Mouse (Mus musculus) forebrain, embryonic 12.5 days (tissue): ENCODE results near the gene Kcnd1. TPM values are rescaled to one million over a fixed set of nuclear protein-coding genes. Genes with fewer than 3 reads are reported as not detected.

Source experiments
- ATAC-seq: fragments of 200-750 bp; cut with Nextera tagmentation; 2 replicates; pipeline ENCODE4 v1.8.0; 2017; ENCODE audit warnings: moderate TSS enrichment; ENCODE audit not compliant: low FRiP score
- H3K27ac ChIP-seq: fragments of 300-500 bp; sonication (generic); 2 replicates; pipeline ENCODE4 v1.5.1; 2016; ENCODE audit warnings: mild to moderate bottlenecking
- H3K27me3 ChIP-seq: fragments of 300-500 bp; sonication (generic); 2 replicates; pipeline ENCODE4 v1.6.1; 2016; ENCODE audit warnings: mild to moderate bottlenecking
- H3K36me3 ChIP-seq: fragments of 300-500 bp; sonication (generic); replicated peaks from 2 replicates; pipeline ENCODE4 v1.6.1; 2016; ENCODE audit warnings: mild to moderate bottlenecking
- H3K4me1 ChIP-seq: fragments of 300-500 bp; sonication (generic); 2 replicates; pipeline ENCODE4 v1.6.1; 2016
- H3K4me2 ChIP-seq: fragments of 300-500 bp; sonication (generic); 2 replicates; pipeline ENCODE4 v1.6.1; 2016; ENCODE audit warnings: mild to moderate bottlenecking, moderate library complexity
- H3K4me3 ChIP-seq: fragments of 300-500 bp; sonication (generic); replicated peaks from 2 replicates; pipeline ENCODE4 v1.5.1; 2016; ENCODE audit warnings: mild to moderate bottlenecking
- H3K9ac ChIP-seq: fragments of 300-500 bp; sonication (generic); 2 replicates; pipeline ENCODE4 v1.6.1; 2016; ENCODE audit warnings: mild to moderate bottlenecking
- H3K9me3 ChIP-seq: fragments of 300-500 bp; sonication (generic); 2 replicates; pipeline ENCODE4 v1.6.1; 2016
- WGBS: fragments of 180-500 bp; shearing (Covaris S2); methylation state at CpG from one replicate; pipeline ENCODE4 v1.1.7; 2016; 5-methylcytosine and 5-hydroxymethylcytosine counted together
- polyA plus RNA-seq: library from polyadenylated mRNA; unstranded; fragments of >200 nt; fragmentation: Nextera tagmentation; extraction: Ambion mirVana; gene quantifications from 2 replicates; pipeline ENCODE4 v1.2.1, GENCODE M21; 2016

The Kcnd1 gene
- polyA plus RNA-seq: 0.95 and 1.5 TPM in 2 replicates

DNA sequence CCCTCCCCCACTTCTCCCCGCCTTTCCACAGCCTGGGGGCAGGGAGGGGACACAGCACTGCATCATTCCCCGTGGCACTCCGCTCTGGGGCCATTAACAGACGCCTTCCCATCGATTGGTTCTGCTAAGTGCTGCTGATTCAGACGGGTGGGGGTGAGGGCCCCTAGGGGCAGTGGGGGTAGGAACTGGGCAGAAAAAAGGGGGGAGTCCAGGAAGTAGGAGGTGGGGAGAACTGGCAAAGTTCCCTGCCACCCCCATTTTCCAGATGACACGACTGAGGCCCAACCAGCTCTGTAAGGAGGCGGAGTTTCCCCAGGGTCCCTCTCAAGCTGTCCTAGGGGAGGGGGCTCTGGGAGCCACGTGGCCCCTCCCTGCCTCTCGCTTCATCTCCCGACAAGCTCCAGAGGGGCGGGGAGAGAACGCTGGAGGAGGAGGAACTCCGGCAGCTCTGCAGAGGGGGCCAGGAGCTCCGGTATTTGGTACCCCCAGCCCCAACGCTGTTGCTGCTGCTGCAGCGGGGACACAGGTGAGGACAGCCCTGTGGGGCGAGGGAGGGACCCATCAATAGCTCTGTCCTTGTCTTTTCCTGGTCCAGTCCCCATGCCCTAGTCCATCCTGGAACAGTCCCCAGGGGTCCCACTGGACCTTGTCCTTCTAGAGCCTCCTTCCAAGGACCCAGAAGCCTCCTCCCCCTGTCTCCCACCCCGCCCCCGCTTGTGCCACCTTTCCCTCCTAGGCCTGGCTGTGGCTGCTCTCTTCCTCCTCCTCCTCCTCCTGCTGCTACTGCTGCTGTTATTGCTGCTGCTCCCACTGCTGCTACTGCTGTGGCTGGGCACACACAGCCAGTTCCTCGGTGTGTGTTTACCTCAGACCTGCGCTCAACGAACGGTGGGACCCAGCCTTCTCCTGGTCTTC is at the start of gene Kcnd1:
TSS of gene Kcnd1 (plus strand) at position 425 of the 915 bp plus-strand sequence.
- Histone ChIP-seq H3K9ac (peak within 1 kb of the TSS; percentile 36), H3K27me3 (no peaks in the 10 kb centered on the region), H3K9me3 (no peaks in the 10 kb centered on the region), H3K27ac (no peak within 1 kb of the TSS), H3K4me2 (peak within 1 kb of the TSS; percentile 53), H3K4me1 (no peaks in the 10 kb centered on the region; the same call in 1 of the 2 replicates), H3K4me3 (peak within 1 kb of the TSS; percentile 30), H3K36me3 (peaks cover 18% of the 10 kb centered on the region)
- WGBS: 20% methylated on average over 24 of the region's 24 CpGs
- ATAC-seq: peak; percentile 63; the same call in 1 of the 2 replicates

GRCm38 (mm10) chrX:7772766-7773165 is 49.3 kb upstream of the Kcnd1 start:
- Histone ChIP-seq H3K4me3 (no peak overlapping the region), H3K9ac (no peak overlapping the region), H3K4me2 (no peak overlapping the region), H3K27ac (no peak overlapping the region), H3K4me1 (no peaks in the 10 kb centered on the region), H3K9me3 (no peaks in the 10 kb centered on the region), H3K27me3 (no peaks in the 10 kb centered on the region), H3K36me3 (peaks cover 18% of the 10 kb centered on the region)
- 49% methylated on average over 2 of the region's 2 CpGs for WGBS
- ATAC-seq: no peak

GRCm38 (mm10) chrX:7775501-7776205 is 46.4 kb upstream of the Kcnd1 start:
- H3K9me3 ChIP-seq: no peaks in the 10 kb centered on the region
- no peak overlapping the region for H3K4me3 ChIP-seq
- H3K4me2 ChIP-seq: no peak overlapping the region
- 72% methylated on average over 9 of the region's 9 CpGs for WGBS
- H3K4me1 ChIP-seq: no peaks in the 10 kb centered on the region
- peaks cover 3% of the 10 kb centered on the region for H3K36me3 ChIP-seq
- H3K9ac ChIP-seq: no peak overlapping the region
- no peaks in the 10 kb centered on the region for H3K27me3 ChIP-seq
- ATAC-seq: no peak
- H3K27ac ChIP-seq: no peak overlapping the region

DNA sequence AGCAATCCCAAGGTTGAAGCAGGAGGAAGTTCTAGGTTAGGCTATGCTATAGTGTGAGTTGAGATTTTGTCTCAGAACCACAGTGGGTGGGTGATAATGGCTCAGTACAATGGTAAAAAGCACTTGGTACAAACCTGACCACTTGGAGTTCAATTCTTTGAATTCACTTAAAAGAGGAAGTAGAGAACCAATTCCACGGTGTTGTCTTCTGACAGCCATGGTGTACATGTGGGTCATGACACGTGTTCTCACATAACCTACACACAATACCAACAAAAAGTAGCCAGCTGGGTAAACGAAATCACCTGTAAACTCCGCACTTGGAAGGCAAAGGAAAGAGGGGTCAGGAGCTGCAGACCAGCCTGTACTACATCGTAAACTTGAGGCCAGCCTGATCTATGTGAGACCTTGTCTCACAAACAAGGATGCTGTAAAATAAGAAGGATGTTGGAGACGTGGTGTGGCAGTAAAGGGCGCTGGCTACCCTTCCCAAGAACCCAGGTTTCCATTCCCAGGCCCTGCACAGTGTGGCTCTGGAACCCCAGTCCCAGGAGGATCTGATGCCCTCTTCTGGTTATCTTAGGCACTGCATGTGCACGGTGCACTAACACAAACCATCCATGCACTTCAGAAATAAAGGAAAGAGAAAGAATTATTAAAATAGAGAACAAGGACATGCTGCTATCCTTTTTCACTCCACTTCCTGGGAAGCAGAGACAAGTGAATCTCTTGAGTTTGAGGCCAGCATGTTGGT is 45.6 kb upstream of the Kcnd1 start:
- peak; percentile 64; the same call in 1 of the 2 replicates for ATAC-seq

GRCm38 (mm10) chrX:7778450-7779244 is 43.4 kb upstream of the Kcnd1 start:
- WGBS: 75% methylated on average over 7 of the region's 7 CpGs
- no peak overlapping the region for H3K9ac ChIP-seq
- H3K36me3 ChIP-seq: no peaks in the 10 kb centered on the region; the same call in none of the 2 replicates
- no peaks in the 10 kb centered on the region for H3K4me1 ChIP-seq
- no peak overlapping the region for H3K4me2 ChIP-seq
- H3K27me3 ChIP-seq: no peaks in the 10 kb centered on the region
- H3K4me3 ChIP-seq: no peak overlapping the region
- no peak for ATAC-seq
- H3K27ac ChIP-seq: no peak overlapping the region
- H3K9me3 ChIP-seq: no peaks in the 10 kb centered on the region

More for the DNA sequence above, 45.6 kb upstream of the Kcnd1 start:
- H3K9ac ChIP-seq: no peak overlapping the region
- H3K4me2 ChIP-seq: no peak overlapping the region
- no peak overlapping the region for H3K27ac ChIP-seq
- no peaks in the 10 kb centered on the region; the same call in none of the 2 replicates for H3K36me3 ChIP-seq
- H3K4me1 ChIP-seq: no peaks in the 10 kb centered on the region
- no peak overlapping the region for H3K4me3 ChIP-seq
- no peaks in the 10 kb centered on the region for H3K9me3 ChIP-seq
- no peaks in the 10 kb centered on the region for H3K27me3 ChIP-seq
- 49% methylated on average over 8 of the region's 8 CpGs for WGBS

GRCm38 (mm10) chrX:7779294-7779693 is 42.8 kb upstream of the Kcnd1 start:
- Histone ChIP-seq H3K4me3 (no peak overlapping the region), H3K36me3 (no peaks in the 10 kb centered on the region; the same call in none of the 2 replicates), H3K27ac (no peak overlapping the region), H3K9ac (no peak overlapping the region), H3K27me3 (no peaks in the 10 kb centered on the region), H3K4me2 (no peak overlapping the region), H3K4me1 (no peaks in the 10 kb centered on the region), H3K9me3 (no peaks in the 10 kb centered on the region)
- ATAC-seq: no peak
- 20% methylated on average over 3 of the region's 3 CpGs for WGBS

GRCm38 (mm10) chrX:7782603-7783092 is 39.4 kb upstream of the Kcnd1 start:
- no peak for ATAC-seq
- Histone ChIP-seq H3K4me1 (no peaks in the 10 kb centered on the region), H3K9ac (no peak overlapping the region), H3K4me3 (no peak overlapping the region), H3K36me3 (no peaks in the 10 kb centered on the region), H3K27ac (no peak overlapping the region), H3K27me3 (no peaks in the 10 kb centered on the region), H3K9me3 (no peaks in the 10 kb centered on the region), H3K4me2 (no peak overlapping the region)
- 80% methylated on average over 4 of the region's 4 CpGs for WGBS

GRCm38 (mm10) chrX:7789542-7790136 is 32.5 kb upstream of the Kcnd1 start, which contains the start of gene Gripap1:
Gene Gripap1 (plus strand): TSS chrX:7789765.
- ATAC-seq: peak; percentile 91
- peak within 1 kb of the TSS; percentile 53 for H3K4me3 ChIP-seq
- H3K4me2 ChIP-seq: peak within 1 kb of the TSS; percentile 59
- H3K27ac ChIP-seq: no peak within 1 kb of the TSS
- H3K4me1 ChIP-seq: no peaks in the 10 kb centered on the region
- H3K9ac ChIP-seq: peak within 1 kb of the TSS; percentile 59
- 18% methylated on average over 24 of the region's 24 CpGs for WGBS
- no peaks in the 10 kb centered on the region for H3K9me3 ChIP-seq
- H3K36me3 ChIP-seq: no peaks in the 10 kb centered on the region
- H3K27me3 ChIP-seq: no peaks in the 10 kb centered on the region

DNA sequence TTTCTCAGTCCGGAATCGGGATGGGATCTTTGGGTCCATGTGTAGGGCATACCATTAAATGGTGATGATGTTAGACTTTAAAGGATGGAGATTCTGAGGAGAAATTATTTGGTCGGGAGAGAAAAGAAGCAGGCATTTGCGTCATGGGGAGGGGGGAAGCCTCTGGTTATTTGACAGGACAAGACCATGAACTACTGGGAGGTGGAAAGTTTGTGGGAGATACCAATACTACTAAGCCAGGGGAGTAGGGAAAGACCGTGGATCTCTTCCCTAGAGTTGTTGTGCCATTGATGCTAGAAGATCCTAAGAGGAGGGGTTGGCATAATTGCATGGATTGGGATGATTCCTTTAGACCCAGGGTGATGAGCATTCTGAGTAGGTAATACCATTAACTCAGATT is 31.8 kb upstream of the Kcnd1 start:
- peak overlapping the region; percentile 53 for H3K4me3 ChIP-seq
- WGBS: 18% methylated on average over 5 of the region's 5 CpGs
- H3K9me3 ChIP-seq: no peaks in the 10 kb centered on the region
- no peaks in the 10 kb centered on the region for H3K27me3 ChIP-seq
- H3K9ac ChIP-seq: peak overlapping the region; percentile 59
- H3K4me2 ChIP-seq: peak overlapping the region; percentile 59
- no peak overlapping the region for H3K27ac ChIP-seq
- H3K4me1 ChIP-seq: no peaks in the 10 kb centered on the region
- 0 out of 2 replicates have a peak, but pooled peaks have one; percentile 11 for ATAC-seq
- no peaks in the 10 kb centered on the region; the same call in 1 of the 2 replicates for H3K36me3 ChIP-seq

GRCm38 (mm10) chrX:7793361-7793760 is 28.7 kb upstream of the Kcnd1 start:
- H3K9ac ChIP-seq: no peak overlapping the region
- H3K4me3 ChIP-seq: no peak overlapping the region
- no peaks in the 10 kb centered on the region for H3K9me3 ChIP-seq
- WGBS: 51% methylated on average over 3 of the region's 3 CpGs
- H3K27ac ChIP-seq: no peak overlapping the region
- no peaks in the 10 kb centered on the region for H3K27me3 ChIP-seq
- ATAC-seq: no peak
- no peaks in the 10 kb centered on the region for H3K4me1 ChIP-seq
- H3K36me3 ChIP-seq: no peaks in the 10 kb centered on the region; the same call in 1 of the 2 replicates
- H3K4me2 ChIP-seq: no peak overlapping the region

DNA sequence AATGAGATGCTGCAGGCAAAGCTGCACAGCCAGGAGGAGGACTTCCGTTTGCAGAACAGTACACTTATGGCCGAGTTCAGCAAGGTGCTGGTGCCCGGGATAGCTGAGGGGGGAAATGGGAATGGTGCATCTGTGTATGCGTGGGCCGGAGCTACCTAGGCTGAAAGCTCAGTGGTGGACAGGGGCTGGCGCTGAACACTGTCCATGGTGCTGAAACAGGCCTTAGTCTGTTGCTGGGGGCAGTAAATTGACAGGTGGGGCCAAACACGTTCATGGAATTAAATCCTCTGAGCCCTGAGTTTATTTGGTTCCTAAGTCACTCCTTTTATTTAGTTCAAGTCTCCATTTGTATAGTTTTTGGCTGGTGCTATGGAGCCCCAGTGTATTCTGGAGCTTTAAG is 27.1 kb upstream of the Kcnd1 start:
- no peak overlapping the region for H3K4me3 ChIP-seq
- no peaks in the 10 kb centered on the region for H3K9me3 ChIP-seq
- H3K4me2 ChIP-seq: no peak overlapping the region
- H3K36me3 ChIP-seq: peaks cover 1% of the 10 kb centered on the region
- H3K27me3 ChIP-seq: no peaks in the 10 kb centered on the region
- H3K4me1 ChIP-seq: no peaks in the 10 kb centered on the region
- no peak for ATAC-seq
- H3K27ac ChIP-seq: no peak overlapping the region
- H3K9ac ChIP-seq: no peak overlapping the region
- 38% methylated on average over 7 of the region's 7 CpGs for WGBS
